Mouse (Mus musculus): ENCODE data around the gene Xpo6.

DNA sequence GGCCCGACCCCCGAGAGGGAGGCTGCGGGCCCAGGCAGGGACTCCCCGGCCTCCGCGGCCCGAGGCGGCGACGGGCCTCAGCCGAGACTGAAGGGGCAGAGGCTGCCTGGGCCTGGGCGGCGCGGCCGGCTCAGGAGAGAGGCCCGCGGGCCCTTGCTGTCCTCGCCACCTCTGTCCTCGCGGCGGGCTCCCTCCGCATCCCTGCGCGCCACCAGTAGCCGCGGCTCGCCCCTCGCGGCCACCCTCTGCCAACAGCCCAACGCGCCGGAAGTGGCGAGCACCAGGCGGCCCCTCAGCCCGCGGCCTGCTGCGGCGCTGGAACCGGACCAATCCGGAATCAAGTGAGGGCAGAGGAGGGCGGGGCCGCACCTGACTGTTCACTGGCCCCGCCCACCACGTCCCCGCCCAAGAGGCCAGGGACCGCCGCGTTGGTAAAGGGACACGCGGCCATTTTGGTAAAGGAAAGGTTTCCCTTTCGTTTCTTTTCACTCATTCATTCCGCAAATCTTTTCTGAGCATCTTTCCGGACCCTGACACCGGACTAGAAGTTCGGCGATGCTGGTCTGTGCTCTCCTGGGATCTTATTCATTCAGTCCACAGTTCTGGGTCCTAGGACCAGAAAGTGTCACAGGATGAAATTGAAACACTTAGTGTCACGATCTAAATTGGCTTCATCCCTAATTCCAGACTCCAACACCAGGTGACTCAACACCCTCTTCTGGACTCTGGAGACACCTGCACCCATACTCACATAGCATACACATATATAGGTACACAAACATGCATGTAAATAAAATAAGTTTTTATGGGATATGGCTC lies at the start of gene Xpo6:
- TF ChIP-seq POLR2A (IDR thresholded peaks at IDR 0.05; ENCODE audit: borderline replicate concordance, control insufficient read depth, low read depth, low read length) (peak; percentile 92; the same call in 1 of the 2 replicates), CTCF (IDR thresholded peaks at IDR 0.05; ENCODE audit: control insufficient read depth, insufficient read depth, low read length) (no peak)
